Mouse (Mus musculus): ENCODE measurements around the gene Serpini2.
"Not testable (repeated sequence)": the region's sequence is repeated elsewhere in the genome, so short reads cannot be mapped to it uniquely, and the experiment has no call there.

The Serpini2 gene

DNA sequence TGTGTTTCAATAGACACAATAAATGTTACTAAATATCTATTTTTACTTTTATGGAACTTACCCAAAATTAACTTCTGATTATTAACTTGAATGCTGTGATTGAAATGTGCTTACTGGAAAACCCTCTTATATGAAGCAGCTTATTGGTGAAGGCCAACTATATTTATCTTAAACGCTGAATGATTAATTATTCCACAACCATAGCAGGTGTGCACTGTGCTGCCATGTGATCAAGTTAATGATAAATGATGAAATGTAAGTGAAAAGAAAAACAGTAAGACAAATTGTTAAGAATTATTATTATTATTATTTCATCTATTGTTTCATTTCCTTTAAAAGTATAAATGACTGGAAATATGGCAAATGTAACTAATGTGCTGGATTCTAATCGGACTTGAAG lies at the start of gene Serpini2:
TSS of gene Serpini2 (minus strand) at position 101 of the 400 bp plus-strand sequence.
- in situ Hi-C loops (cut with MboI; ENCODE audit: low pct_unique_long_range_greater_than_20kb in 1 of 2, low sequenced_read_pairs in 2 of 2, unreplicated experiment in 1 of 2), result no loop called here

DNA sequence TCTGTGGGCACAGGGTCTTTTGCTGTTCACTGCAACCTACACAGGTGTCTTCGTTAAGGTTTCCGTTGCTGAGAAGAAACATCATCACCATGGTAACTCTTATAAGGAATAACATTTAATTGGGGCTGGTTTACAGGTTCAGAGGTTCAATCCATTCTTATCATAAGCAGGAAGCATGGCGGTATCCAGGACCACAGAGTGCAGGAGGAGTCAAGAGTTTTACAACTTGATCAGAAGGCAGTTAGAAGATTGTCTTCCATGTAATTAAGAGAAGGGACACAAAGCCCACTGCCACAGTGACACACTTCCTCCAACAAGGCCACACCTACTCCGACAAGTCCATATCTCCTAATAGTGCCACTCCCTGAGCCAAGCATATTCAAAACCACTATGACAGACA lies 39.0 kb upstream of the Serpini2 start:
- in situ Hi-C loops (cut with MboI; ENCODE audit: low pct_unique_long_range_greater_than_20kb in 1 of 2, low sequenced_read_pairs in 2 of 2, unreplicated experiment in 1 of 2), result no loop called here

DNA sequence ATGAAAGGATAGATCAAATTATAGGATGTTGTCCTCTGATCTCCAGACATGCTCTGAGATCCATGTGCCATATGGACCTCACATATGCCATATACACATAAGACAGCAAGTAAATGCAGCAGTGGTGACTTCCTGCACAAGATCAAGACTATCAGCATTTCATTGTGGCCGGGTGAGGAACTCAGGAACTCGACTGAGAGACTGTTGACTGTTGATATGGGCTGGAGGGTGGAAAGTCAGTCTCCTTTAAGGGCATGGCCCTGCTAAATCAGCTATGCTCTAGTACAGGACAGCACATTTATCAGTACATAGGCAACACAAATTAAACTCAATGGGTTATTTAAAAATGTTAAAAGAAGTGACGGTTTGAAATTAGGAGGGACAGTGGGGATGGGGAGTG lies 38.4 kb upstream of the Serpini2 start:
- in situ Hi-C loops (cut with MboI; ENCODE audit: low pct_unique_long_range_greater_than_20kb in 1 of 2, low sequenced_read_pairs in 2 of 2, unreplicated experiment in 1 of 2), result no loop called here

DNA sequence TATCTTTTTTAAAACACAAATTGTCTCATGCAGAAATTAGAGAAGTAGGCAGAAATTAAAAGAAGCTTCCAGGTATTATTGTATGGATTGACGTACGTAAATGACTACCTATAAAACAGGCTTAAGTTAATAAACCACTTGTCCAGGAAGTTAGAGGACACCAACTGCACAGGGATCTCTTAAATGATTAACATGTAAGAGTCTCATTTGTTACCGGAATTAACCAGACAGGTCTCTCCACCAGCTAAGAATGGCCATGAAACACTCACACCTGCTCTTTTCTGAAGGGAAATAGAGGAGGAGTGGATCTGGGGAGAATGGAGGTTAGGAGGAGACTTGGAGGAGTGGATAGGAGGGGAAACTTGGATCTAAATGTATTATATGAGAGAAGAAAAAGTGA lies 35.7 kb upstream of the Serpini2 start:
- in situ Hi-C loops (cut with MboI; ENCODE audit: low pct_unique_long_range_greater_than_20kb in 1 of 2, low sequenced_read_pairs in 2 of 2, unreplicated experiment in 1 of 2), result no loop called here

DNA sequence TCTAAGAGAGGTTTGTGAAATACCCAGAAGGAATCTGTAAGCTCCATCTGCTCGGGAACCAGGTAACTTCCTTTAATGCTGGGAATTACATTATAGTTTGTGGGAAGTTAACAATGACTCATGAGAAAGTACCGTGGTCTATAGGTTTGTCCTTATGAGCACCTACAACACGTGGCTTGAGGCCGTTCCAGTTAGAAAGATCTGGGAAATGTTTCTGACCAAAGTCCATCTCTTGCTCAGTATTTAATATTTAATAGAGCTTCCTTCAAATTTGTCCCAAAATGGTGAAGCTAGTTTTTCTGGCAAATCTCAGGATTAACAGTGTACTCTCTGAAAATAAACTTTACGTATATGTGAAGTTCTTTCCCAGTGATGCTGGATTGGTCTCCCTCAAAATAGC lies 34.7 kb upstream of the Serpini2 start:
- in situ Hi-C loops (cut with MboI; ENCODE audit: low pct_unique_long_range_greater_than_20kb in 1 of 2, low sequenced_read_pairs in 2 of 2, unreplicated experiment in 1 of 2), result no loop called here

DNA sequence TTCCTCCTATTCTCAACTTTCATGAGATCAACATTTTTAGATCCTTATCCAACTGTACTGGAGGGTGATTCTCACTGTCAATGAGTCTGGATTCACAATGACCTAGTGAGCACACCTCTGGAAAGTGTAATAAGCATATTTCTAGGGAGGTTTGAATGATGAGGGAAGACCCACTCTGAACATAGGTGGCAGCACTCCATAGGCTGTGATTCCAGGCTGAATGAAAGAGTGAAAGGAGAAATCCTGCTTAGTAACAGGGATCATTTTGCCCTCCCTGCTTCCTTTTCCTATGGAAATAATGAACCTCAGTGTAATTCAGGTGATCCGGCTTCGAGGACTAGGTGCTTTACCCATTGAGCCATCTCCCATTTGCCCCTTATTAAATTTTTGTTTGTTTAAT lies 31.2 kb upstream of the Serpini2 start:
- in situ Hi-C loops (cut with MboI; ENCODE audit: low pct_unique_long_range_greater_than_20kb in 1 of 2, low sequenced_read_pairs in 2 of 2, unreplicated experiment in 1 of 2), result no loop called here

DNA sequence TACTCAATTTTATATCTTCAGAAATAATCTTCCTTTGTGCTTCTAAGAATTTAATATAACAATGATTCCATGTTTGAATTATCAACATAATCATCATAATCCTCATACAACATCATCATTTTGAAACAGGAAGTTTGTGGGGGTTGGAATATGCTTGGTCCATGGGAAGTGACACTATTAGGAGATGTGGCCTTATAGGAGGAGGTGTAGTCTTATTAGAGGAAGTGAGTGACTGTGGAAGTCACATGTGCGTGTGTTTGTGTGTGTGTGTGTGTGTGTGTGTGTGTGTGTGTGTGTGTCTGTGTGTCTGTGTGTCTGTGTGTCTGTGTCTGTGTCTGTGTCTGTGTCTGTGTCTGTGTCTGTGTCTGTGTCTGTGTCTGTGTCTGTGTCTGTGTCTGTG lies 29.6 kb upstream of the Serpini2 start:
- in situ Hi-C loops (cut with MboI; ENCODE audit: low pct_unique_long_range_greater_than_20kb in 1 of 2, low sequenced_read_pairs in 2 of 2, unreplicated experiment in 1 of 2), result not testable (repeated sequence)

DNA sequence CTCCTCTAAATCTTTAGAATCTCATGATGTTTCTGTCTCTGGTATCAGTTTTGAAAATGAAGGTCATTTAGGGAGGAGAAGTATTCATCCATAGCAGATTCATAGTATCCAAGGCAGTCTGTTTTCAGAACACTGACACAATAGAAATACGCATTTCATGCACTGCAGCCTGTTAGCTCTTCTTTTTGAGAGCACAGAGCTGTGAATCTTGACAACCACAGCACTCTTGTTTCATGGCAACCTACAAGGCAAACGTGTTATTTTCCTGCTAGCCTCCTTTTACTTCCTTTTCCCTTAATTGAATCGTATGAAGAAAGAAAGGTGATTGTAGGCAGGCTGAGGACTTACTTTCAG lies 27.9 kb upstream of the Serpini2 start:
- in situ Hi-C loops (cut with MboI; ENCODE audit: low pct_unique_long_range_greater_than_20kb in 1 of 2, low sequenced_read_pairs in 2 of 2, unreplicated experiment in 1 of 2), result no loop called here

DNA sequence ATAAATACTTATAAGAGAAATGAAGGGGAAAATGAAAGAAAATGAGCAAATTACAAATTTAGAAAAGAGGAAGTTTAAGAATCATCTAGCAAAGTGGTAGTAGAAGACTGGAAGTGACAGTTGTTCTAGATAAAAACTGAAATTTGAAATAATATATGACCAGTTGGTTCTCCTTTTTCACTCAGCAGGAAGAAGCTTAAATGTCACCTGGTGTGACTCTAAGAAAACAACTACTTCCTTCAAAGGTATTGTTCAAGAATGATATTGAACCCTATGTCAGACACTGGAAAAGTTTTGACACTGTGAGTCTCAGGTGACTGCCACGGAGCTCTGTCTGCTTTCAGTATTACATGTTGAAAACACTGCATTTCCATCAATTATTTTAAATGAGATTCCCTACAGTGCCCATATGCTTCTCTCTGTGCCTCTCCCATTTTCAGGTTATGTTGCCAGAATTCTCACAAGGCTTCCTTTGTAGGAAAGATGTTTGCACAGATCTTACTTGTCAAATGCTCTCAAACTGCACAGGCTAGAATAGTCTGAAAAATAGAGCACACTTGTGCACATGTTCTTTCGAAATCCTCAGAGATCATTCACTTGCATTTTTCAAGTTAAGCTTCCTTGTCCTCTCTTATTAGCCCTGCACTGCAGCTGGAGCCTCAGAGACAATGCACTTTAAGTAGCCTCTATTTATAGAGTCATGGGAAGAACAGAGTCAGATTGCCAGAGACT lies 27.3 kb upstream of the Serpini2 start:
- in situ Hi-C loops (cut with MboI; ENCODE audit: low pct_unique_long_range_greater_than_20kb in 1 of 2, low sequenced_read_pairs in 2 of 2, unreplicated experiment in 1 of 2), result no loop called here

DNA sequence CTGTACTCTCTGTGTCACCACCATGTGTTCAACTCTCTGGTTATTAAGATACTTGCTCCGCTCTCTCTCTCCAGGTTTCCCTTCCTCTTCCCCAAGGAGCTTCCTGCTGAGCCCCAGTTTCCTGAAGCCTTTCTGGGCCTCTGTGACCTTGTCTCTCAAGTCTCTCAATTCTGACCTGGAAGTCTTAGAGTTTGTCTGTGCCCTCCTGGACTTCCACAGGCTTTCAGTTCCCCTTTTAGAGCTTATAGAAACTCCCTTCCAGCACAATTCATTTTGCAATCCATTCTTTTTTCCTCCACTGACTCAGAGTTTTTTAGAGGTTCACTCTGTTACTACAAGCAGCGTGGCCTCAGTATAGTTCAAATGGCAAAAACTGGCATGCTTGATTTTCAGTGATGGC lies 23.4 kb upstream of the Serpini2 start:
- in situ Hi-C loops (cut with MboI; ENCODE audit: low pct_unique_long_range_greater_than_20kb in 1 of 2, low sequenced_read_pairs in 2 of 2, unreplicated experiment in 1 of 2), result no loop called here

DNA sequence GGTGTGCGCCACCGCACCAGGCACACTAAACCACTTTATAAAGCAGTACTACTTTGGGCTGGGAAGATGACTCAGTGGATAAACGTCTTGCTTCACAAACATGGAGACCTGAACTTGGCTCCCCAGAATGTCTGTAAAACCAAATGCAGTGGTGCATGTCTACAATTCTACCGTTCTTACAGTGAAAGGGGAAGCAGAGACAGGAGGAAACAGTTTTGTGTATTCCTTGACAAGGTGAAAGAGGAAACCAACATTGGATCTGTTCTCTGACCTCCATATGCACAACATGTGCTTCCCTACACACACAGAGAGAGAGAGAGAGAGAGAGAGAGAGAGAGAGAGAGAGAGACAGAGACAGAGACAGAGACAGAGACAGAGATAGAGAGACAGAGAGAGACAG lies 7.6 kb upstream of the Serpini2 start:
- in situ Hi-C loops (cut with MboI; ENCODE audit: low pct_unique_long_range_greater_than_20kb in 1 of 2, low sequenced_read_pairs in 2 of 2, unreplicated experiment in 1 of 2), result no loop called here

DNA sequence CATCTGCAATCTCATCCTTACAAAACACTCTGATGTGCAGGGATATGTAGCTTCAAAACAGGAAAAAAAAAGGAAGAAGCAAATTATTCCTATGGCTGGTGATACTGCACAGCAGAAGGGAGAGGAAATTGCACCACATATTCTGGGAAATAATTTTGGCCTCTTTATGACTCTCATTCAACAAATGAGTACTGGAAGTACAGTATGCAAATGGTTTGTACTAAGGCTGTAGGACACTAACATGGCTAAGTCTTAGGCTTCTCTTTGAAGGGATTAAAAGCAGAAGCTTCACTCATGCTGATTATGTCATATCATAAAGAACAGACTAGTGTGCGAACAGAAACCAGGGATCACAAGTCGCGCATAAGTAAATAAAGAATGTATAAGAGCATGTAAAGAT lies 6.6 kb upstream of the Serpini2 start:
- in situ Hi-C loops (cut with MboI; ENCODE audit: low pct_unique_long_range_greater_than_20kb in 1 of 2, low sequenced_read_pairs in 2 of 2, unreplicated experiment in 1 of 2), result no loop called here

DNA sequence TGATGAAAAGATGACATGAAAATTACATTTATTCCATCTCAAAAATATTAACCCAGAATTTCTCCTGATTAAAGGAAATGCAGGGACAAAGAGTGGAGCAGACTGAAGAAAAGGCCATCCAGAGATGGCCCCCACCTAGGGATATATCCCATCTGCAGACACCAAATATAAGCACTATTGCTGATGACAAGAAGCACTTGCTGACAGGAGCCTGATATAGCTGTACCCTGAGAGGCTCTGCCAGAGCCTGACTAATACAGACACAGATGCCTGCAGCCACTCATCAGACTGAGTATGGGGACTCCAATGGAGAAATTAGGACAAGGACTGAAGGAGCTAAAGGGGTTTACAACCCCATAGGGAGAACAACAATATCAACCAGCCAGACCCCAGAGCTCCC lies 5.2 kb upstream of the Serpini2 start:
- in situ Hi-C loops (cut with MboI; ENCODE audit: low pct_unique_long_range_greater_than_20kb in 1 of 2, low sequenced_read_pairs in 2 of 2, unreplicated experiment in 1 of 2), result no loop called here

DNA sequence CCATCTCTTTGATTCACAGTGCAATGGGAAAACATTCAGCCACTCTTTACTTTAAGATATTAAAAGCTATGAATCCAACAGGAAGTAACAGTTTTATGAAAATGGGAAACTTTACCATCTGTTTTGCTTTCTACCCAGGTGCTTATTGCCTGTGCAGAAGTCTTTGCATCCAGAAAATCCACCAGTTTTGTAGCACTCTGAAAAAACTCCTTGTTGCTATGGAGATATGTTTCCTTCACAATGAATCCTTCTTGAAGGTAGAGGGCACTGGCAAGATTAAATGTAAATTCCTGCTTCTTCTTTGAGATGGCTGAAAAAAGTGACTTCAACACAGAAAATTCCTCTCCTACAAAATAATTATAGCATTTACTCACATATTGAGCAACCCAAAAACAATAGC lies 10.5 kb downstream of the Serpini2 start:
- in situ Hi-C loops (cut with MboI; ENCODE audit: low pct_unique_long_range_greater_than_20kb in 1 of 2, low sequenced_read_pairs in 2 of 2, unreplicated experiment in 1 of 2), result no loop called here

DNA sequence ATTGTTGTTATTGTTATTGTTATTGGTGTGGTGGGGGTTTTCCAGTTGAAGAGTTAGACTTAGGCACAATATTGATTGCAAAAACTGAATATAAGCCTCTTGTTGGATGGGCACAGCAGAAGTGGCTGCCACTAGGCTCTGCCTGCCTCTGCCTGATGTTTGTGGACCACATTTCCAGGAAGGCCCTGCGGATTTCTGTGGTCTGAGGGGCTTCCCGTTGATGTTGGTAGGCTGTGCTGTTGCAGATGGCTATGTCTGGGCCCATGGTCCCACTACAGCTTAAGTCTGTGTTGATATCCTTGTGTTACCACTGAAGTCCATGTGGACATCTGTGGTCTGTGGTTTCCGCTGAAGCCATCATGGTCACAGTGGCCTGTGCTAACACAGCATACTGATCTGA lies 50.2 kb downstream of the Serpini2 start:
- in situ Hi-C loops (cut with MboI; ENCODE audit: low pct_unique_long_range_greater_than_20kb in 1 of 2, low sequenced_read_pairs in 2 of 2, unreplicated experiment in 1 of 2), result loop anchor here in 1 of 2 experiments (25.0 kb wide), 2 partner anchors 493 to 643 kb away; no protein-coding TSS in a partner anchor

DNA sequence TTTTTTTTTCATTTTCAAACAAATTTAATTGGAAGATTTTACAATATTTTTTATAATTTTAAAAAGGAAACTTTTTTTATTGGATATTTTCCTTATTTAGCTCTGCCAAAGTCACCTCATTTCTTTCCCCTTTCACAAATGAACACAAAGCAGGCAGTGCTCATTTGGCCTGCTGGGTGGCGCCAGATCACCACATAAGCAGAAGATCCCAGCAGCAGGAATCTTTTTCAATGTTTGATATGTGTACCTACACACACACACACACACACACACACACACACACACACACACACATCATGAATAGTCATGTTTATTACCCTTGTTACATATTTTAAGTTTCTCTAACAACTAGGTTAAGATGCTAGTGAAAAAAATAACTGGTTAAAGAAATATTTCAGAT lies 50.7 kb downstream of the Serpini2 start:
- in situ Hi-C loops (cut with MboI; ENCODE audit: low pct_unique_long_range_greater_than_20kb in 1 of 2, low sequenced_read_pairs in 2 of 2, unreplicated experiment in 1 of 2), result loop anchor here in 1 of 2 experiments (25.0 kb wide), 2 partner anchors 493 to 643 kb away; no protein-coding TSS in a partner anchor

DNA sequence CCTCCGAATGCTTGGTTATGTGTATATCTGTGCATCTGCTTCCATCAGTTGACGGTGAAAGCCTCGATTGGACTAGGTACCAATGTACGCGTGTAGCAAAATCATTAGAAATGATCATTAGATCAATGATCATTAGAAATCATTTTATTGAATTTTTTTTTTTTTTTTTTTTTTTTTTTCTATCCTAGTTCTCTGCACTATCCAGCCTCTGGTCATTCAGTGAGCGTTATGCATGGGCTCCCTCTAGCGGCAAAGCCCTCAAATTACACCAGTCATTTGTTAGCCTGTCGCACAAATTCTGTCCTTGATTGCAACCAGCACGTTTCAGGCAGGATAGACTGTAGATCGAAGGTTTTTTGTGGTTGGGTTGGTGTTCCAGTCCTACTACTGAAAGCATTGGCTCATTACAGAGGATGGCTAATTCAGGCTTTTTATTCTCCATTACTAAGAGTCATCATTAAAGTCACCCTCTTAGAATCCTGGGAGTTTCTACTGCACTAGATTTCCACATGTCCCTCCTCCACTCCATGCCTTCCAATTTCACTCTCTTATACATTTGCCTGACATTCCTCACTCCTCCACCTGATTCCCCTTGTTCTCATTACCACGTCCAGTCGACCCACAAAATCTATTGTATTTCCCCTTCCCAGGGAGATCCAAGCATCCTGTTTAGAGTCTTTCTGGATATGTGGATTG lies 66.9 kb downstream of the Serpini2 start:
- in situ Hi-C loops (cut with MboI; ENCODE audit: low pct_unique_long_range_greater_than_20kb in 1 of 2, low sequenced_read_pairs in 2 of 2, unreplicated experiment in 1 of 2), result loop anchor here in 1 of 2 experiments (25.0 kb wide), 2 partner anchors 509 to 659 kb away; no protein-coding TSS in a partner anchor

Data from mouse embryonic stem cell (cell line).